Mouse (Mus musculus) kidney, embryonic 14.5 days (tissue): ENCODE measurements around the gene Slc35e4. TPM values are rescaled to one million over a fixed set of nuclear protein-coding genes. Genes with fewer than 3 reads are reported as not detected.
"Not testable (repeated sequence)": the region's sequence is repeated elsewhere in the genome, so short reads cannot be mapped to it uniquely, and the experiment has no call there.

Experiments used
- ATAC-seq: fragments of 200-750 bp; cut with Nextera tagmentation; 2 replicates; pipeline ENCODE4 v1.8.0; 2017; ENCODE audit warnings: moderate number of reproducible peaks, mild to moderate bottlenecking, moderate TSS enrichment, moderate library complexity; ENCODE audit not compliant: low FRiP score, low TSS enrichment
- H3K27ac ChIP-seq: fragments of 300-500 bp; sonication (generic); 2 replicates; pipeline ENCODE4 v1.5.1; 2014; ENCODE audit warnings: low read depth, mild to moderate bottlenecking, low read length, moderate library complexity, mixed read lengths
- H3K27me3 ChIP-seq: fragments of 300-500 bp; sonication (generic); 2 replicates; pipeline ENCODE4 v1.6.1; 2014; ENCODE audit warnings: mild to moderate bottlenecking, low read length; ENCODE audit not compliant: control insufficient read depth, insufficient read depth
- H3K36me3 ChIP-seq: fragments of 300-500 bp; sonication (generic); 2 replicates; pipeline ENCODE4 v1.6.1; 2014; ENCODE audit warnings: low read length, mixed read lengths; ENCODE audit not compliant: control insufficient read depth, insufficient read depth
- H3K4me1 ChIP-seq: fragments of 300-500 bp; sonication (generic); 2 replicates; pipeline ENCODE4 v1.6.1; 2014; ENCODE audit warnings: low read length, mixed read lengths; ENCODE audit not compliant: control insufficient read depth, insufficient read depth
- H3K4me2 ChIP-seq: fragments of 300-500 bp; sonication (generic); replicated peaks from 2 replicates; pipeline ENCODE4 v1.6.1; 2014; ENCODE audit warnings: low read depth, mild to moderate bottlenecking, low read length
- H3K4me3 ChIP-seq: fragments of 300-500 bp; sonication (generic); 2 replicates; pipeline ENCODE4 v1.5.1; 2014; ENCODE audit warnings: mild to moderate bottlenecking, low read length
- H3K9ac ChIP-seq: fragments of 300-500 bp; sonication (generic); 2 replicates; pipeline ENCODE4 v1.6.1; 2014; ENCODE audit warnings: low read depth, mild to moderate bottlenecking, low read length, moderate library complexity
- H3K9me3 ChIP-seq: fragments of 300-500 bp; sonication (generic); 2 replicates; pipeline ENCODE4 v1.6.1; 2016; ENCODE audit warnings: low read length; ENCODE audit not compliant: control insufficient read depth
- WGBS: fragments of 180-500 bp; shearing (Covaris S2); extraction: QIAGEN DNeasy Blood & Tissue Kit; methylation state at CpG from one replicate; pipeline ENCODE4 v1.1.7; 2014; 5-methylcytosine and 5-hydroxymethylcytosine counted together
- polyA plus RNA-seq: library from polyadenylated mRNA; unstranded; fragments of >200 nt; fragmentation: Nextera tagmentation; extraction: Ambion mirVana; gene quantifications from 2 replicates; pipeline ENCODE4 v1.2.1, GENCODE M21; 2014

The Slc35e4 gene
- polyA plus RNA-seq, 1 experiment from 2014 or later: 3.8 TPM

DNA sequence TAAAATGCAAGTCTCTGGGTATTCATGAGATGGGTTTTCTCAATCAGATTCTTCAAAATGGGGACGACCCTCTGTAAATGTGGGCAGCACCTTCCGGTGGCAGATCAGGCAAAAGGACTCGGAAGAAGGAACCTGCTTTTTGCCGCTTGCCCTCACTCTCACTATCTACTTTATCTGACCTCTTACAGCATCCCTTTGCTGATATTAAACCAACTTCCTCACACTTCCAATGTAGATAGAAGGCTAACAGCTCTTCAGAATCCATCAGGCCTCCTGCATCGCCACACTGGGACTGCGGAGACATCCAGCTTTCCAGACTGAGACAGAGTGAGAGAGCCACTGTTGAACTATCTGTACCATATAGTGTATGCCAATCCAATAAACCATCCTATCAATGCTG lies 8.3 kb upstream of the Slc35e4 start:
- H3K4me3 ChIP-seq: no peak overlapping the region
- no peaks in the 10 kb centered on the region for H3K9me3 ChIP-seq
- 95% methylated on average over 6 of the region's 6 CpGs for WGBS
- peaks cover 11% of the 10 kb centered on the region for H3K36me3 ChIP-seq
- H3K27ac ChIP-seq: no peak overlapping the region
- no peaks in the 10 kb centered on the region for H3K4me1 ChIP-seq
- no peak overlapping the region for H3K9ac ChIP-seq
- H3K27me3 ChIP-seq: no peaks in the 10 kb centered on the region
- no peak for ATAC-seq
- H3K4me2 ChIP-seq: no peak overlapping the region

DNA sequence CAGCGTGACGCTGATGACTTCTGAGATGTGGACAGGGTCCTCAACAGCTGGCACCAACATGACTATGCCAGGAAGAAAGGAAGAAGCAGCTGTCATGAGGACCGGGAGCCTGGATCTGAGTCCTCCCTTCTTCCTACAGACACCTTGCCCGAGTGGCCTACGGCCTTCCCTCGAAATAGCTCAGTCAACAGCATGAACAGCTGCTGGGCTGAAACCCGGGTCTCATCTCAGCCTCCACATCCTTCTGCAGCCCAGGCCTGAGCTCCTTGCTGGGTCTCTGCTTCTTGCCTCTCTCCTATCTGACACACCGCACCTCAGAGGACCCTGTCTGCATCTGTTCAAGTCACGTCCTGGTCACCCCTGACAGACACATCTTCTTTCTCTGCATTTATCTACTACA lies 7.7 kb upstream of the Slc35e4 start:
- H3K27ac ChIP-seq: no peak overlapping the region
- H3K9ac ChIP-seq: no peak overlapping the region
- ATAC-seq: no peak; the same call in 1 of the 2 replicates
- no peaks in the 10 kb centered on the region for H3K27me3 ChIP-seq
- H3K36me3 ChIP-seq: peaks cover 9% of the 10 kb centered on the region
- no peaks in the 10 kb centered on the region for H3K9me3 ChIP-seq
- WGBS: 94% methylated on average over 9 of the region's 9 CpGs
- no peaks in the 10 kb centered on the region for H3K4me1 ChIP-seq
- no peak overlapping the region for H3K4me3 ChIP-seq
- H3K4me2 ChIP-seq: no peak overlapping the region

DNA sequence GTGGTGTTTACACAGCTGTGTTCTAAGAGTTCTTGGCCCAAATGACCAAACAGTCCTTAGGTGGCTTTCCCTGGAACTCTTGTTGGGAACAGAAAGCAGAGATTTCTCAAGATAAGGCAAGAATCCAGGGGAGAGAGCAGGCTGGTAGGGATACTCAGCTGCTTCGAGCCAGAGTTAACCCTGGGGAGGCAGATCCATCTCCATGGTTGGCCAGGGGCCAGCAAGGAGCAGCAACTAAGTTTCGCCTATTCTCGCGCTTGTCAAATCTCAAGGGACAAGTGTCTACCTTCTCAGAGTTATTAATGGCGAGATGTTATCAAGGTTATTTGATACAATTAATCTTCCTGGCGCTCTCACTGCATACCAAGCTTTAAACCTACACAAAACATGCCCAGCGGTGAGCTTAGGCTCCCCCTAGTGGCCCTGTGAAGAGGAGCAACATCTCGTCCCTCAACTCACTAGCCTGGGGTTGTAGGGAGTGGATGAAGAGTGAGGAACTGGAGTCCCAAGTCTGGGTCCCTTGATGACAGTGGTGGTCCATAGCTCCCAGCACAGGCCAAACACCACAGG lies 6.9 kb upstream of the Slc35e4 start:
- H3K36me3 ChIP-seq: peaks cover 9% of the 10 kb centered on the region
- no peak overlapping the region for H3K9ac ChIP-seq
- H3K27ac ChIP-seq: no peak overlapping the region
- H3K4me2 ChIP-seq: no peak overlapping the region
- no peaks in the 10 kb centered on the region for H3K9me3 ChIP-seq
- no peak overlapping the region for H3K4me3 ChIP-seq
- H3K4me1 ChIP-seq: no peaks in the 10 kb centered on the region
- WGBS: 25% methylated on average over 8 of the region's 8 CpGs
- 0 out of 2 replicates have a peak, but pooled peaks have one; percentile 51 for ATAC-seq
- H3K27me3 ChIP-seq: no peaks in the 10 kb centered on the region

DNA sequence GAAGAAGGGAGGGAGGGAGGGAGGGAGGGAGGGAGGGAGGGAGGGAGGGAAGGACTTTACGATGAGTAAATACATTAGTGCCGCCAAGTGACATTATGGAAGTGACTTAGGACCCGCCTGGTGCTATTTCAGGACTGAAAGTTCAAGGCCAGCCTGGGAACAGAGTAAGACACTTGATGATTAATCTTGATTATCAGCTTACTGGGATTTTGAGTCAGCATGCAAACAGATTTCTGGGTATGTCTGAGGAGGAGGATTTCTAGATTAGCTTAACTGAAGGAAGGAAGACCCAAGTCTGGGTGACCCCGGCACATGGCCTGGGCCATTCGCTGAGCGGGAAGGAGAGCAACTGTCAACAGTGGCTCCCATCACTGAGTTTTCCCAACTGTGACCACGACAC lies 6.0 kb upstream of the Slc35e4 start:
- peaks cover 9% of the 10 kb centered on the region for H3K36me3 ChIP-seq
- no peak overlapping the region for H3K4me2 ChIP-seq
- no peaks in the 10 kb centered on the region for H3K9me3 ChIP-seq
- 81% methylated on average over 7 of the region's 7 CpGs for WGBS
- no peak for ATAC-seq
- H3K9ac ChIP-seq: no peak overlapping the region
- H3K27me3 ChIP-seq: no peaks in the 10 kb centered on the region
- H3K4me1 ChIP-seq: no peaks in the 10 kb centered on the region
- H3K4me3 ChIP-seq: no peak overlapping the region
- no peak overlapping the region for H3K27ac ChIP-seq

DNA sequence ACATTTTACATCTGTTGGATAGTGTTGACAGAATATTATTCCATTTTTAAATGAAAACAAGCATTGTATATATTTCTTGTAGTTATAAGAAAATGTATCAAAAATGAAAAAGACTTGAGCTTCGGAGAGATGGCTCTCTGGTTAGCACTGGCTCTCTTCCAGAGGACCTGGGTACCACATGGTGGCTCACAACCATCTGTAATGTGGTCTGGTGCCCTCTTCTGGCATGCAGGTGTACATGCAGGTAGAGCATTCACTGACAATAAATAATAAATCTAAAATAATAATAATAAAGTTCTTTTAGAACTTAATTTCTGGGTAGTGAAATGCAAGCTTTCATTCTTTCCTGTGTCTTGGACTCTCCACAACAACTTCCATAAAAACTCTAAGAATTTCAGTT lies 4.3 kb upstream of the Slc35e4 start:
- H3K27me3 ChIP-seq: no peaks in the 10 kb centered on the region
- no peak overlapping the region for H3K4me2 ChIP-seq
- no peak for ATAC-seq
- 50% methylated on average over 1 of the region's 1 CpGs for WGBS
- peaks cover 6% of the 10 kb centered on the region for H3K36me3 ChIP-seq
- H3K4me3 ChIP-seq: no peak overlapping the region
- no peak overlapping the region for H3K9ac ChIP-seq
- no peaks in the 10 kb centered on the region for H3K9me3 ChIP-seq
- H3K4me1 ChIP-seq: no peaks in the 10 kb centered on the region
- H3K27ac ChIP-seq: no peak overlapping the region

DNA sequence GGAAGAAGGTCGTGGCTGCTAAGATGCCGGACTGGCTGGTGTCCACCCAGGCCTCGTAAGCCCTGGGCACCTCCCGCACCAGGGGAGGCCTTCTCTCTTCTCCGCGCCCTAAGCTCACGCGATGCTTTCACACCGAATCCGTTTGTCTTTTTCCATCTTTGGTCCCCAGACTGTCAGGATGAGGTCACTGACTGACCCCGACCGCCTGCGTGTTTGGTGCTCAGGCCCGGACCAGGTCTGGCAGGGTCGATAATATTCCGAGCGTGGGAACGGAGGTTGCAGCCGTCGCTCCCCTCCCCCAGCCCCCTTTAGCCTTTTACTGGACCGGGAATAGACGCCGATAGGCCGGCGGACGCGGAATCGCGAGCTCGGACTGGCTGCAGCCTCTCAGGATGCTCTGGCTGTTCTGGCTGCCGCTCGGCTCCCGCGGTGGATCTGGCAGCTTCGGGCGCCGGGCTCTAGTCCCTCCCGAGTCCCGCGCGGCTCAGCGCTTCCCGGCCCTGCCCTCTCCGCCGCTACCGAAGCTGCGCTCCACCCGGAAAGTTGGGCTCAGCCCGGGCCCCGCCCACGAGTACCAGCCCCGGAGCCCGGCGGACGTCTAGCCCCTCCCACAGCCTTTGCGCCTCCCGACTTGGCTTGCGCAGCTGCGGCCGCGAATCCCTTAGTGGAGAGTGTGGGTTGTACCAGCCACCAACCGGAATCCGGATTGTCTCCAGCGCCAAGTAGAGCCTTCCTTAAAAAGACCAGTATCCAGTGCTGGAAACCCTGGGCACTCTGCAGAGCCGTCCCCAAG lies 952 bp downstream of the Slc35e4 start:
- Histone ChIP-seq H3K36me3 (no peaks in the 10 kb centered on the region), H3K4me3 (peak overlapping the region; percentile 59), H3K9ac (peak overlapping the region; percentile 58), H3K9me3 (no peaks in the 10 kb centered on the region), H3K4me2 (peak overlapping the region; percentile 96), H3K4me1 (peaks cover 18% of the 10 kb centered on the region), H3K27ac (no peak overlapping the region; the same call in 1 of the 2 replicates), H3K27me3 (peaks cover 5% of the 10 kb centered on the region)
- under 1% methylated on average over 63 of the region's 65 CpGs for WGBS
- ATAC-seq: peak; percentile 88

DNA sequence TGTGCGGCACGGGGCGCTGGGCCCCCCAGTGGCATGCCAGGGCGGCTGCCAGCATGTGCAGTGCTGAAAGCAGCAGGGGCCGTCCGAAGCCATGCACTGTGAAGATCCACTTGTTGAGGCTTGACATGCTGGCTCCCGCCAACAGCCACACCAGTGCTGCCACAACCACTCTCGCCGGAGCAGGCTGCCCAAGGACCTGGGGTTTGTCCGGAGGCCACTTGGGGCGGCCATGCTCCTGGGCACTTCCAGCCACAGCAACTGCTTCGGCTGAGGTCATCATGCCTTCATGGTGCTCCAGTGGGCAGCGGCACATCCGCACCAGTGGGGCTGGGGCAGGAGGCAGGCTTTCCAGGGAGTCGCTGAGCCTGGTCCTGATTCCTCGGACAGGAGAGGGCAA lies 1.6 kb downstream of the Slc35e4 start:
- 5% methylated on average over 16 of the region's 16 CpGs for WGBS
- H3K36me3 ChIP-seq: no peaks in the 10 kb centered on the region
- ATAC-seq: no peak; the same call in 1 of the 2 replicates
- peaks cover 5% of the 10 kb centered on the region for H3K27me3 ChIP-seq
- H3K4me2 ChIP-seq: peak overlapping the region; percentile 96
- H3K4me1 ChIP-seq: peaks cover 18% of the 10 kb centered on the region
- no peaks in the 10 kb centered on the region for H3K9me3 ChIP-seq
- no peak overlapping the region for H3K27ac ChIP-seq
- peak overlapping the region; percentile 59 for H3K4me3 ChIP-seq
- peak overlapping the region; percentile 58 for H3K9ac ChIP-seq

DNA sequence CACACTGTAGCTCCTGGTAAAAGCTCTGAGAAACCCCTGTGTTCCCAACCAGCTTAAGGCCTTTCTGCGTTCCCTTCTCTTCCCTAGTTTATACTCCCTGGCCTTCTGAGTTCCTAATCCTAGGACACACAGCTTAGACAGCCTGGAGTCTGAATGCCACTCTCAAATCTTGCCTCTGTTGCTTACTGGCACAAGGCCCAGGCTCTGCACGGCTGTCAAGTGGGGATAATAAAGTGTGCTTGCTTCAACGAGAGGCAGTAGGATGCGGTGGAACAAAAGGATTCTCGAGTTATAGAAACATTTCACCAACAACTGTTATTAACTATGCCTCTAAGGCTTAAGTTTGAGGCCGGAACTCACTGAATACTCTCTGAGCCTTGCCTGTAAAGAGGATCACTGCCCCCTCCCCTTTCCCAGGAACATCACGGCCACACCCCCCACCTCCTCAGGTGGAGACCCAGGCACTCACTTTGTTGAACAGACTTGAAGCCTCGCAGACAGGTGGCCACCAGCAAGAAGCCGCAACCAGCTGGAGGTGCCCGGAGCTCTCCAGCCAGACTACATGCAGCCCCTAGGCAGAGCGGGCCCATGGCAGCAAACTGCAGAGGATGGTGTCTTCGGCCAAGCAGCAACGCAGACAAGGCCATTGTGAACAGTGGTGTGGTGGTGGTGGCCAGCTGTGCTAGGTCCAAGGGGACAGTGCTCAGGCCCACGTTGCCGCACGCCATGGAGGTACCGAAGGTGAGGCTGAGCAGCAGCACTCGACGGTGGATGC lies 2.2 kb downstream of the Slc35e4 start:
- WGBS: 21% methylated on average over 19 of the region's 19 CpGs
- H3K9me3 ChIP-seq: no peaks in the 10 kb centered on the region
- peak overlapping the region; percentile 96 for H3K4me2 ChIP-seq
- H3K36me3 ChIP-seq: no peaks in the 10 kb centered on the region
- H3K9ac ChIP-seq: peak overlapping the region; percentile 58
- H3K27me3 ChIP-seq: peaks cover 5% of the 10 kb centered on the region
- H3K4me3 ChIP-seq: peak overlapping the region; percentile 59
- no peak; the same call in 1 of the 2 replicates for ATAC-seq
- peaks cover 18% of the 10 kb centered on the region for H3K4me1 ChIP-seq
- H3K27ac ChIP-seq: no peak overlapping the region

DNA sequence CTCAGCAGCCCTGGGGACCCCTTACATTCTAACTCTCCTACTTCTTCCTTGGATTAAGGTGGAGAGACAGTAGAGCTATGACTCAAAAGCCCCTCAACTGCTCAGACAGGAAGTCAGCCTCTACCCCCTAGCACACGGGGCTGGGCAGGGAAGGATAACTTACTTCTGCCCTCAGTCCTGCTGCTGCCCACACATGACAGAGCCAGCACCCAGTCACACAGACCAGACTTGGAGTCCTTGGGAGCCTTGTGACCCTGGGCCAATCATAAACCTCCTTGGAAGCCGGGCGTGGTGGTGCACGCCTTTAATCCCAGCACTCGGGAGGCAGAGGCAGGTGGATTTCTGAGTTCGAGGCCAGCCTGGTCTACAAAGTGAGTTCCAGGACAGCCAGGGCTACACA lies 3.0 kb downstream of the Slc35e4 start:
- H3K4me3 ChIP-seq, H3K27me3 ChIP-seq, H3K27ac ChIP-seq, H3K36me3 ChIP-seq, H3K9me3 ChIP-seq, ATAC-seq, H3K4me2 ChIP-seq, H3K9ac ChIP-seq: not testable (repeated sequence)
- H3K4me1 ChIP-seq: peaks cover 18% of the 10 kb centered on the region
- 88% methylated on average over 5 of the region's 6 CpGs for WGBS
